Mouse (Mus musculus) embryonic fibroblast, embryonic 13.5 days (primary cell): ENCODE measurements around the gene Pyroxd1.

ENCODE experiments used
- CTCF ChIP-seq: IDR thresholded peaks from 2 replicates; pipeline ENCODE4 v1.5.1; 2011; ENCODE audit warnings: mild to moderate bottlenecking, control low read depth, low read length, moderate library complexity, borderline replicate concordance; ENCODE audit not compliant: insufficient read depth
- POLR2A ChIP-seq: IDR thresholded peaks from 2 replicates; pipeline ENCODE4 v1.6.1; 2011; ENCODE audit warnings: low read depth, mild to moderate bottlenecking, control low read depth, low read length, moderate library complexity

DNA sequence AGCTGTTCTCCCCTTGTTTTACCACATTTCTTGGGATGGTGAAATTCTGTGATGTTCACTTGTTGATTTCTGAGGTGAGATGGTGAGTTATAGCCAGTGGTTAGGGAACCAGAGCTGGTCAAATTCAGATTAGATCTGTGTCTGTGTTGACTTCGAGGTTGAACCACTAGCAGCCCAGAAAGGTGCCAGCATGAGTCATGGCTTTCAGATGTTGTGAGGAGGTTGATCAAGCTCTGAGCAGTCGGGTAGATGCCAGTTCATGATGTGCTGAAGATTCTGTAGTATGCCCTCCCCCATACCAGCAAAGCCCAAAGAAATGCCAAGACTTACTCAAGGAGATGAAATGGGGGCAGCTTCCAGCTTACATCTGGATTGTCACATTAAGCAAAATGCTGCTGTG is 43.6 kb downstream of the Pyroxd1 start:
- TF ChIP-seq CTCF (no peak), POLR2A (no peak)
